Mouse (Mus musculus): Measurements from ENCODE around the gene Becn1. TPM values are rescaled to one million over a fixed set of nuclear protein-coding genes. Genes with fewer than 3 reads are reported as not detected.

Gene Becn1
- polyA plus RNA-seq, 1 experiment = 48.2 TPM

DNA sequence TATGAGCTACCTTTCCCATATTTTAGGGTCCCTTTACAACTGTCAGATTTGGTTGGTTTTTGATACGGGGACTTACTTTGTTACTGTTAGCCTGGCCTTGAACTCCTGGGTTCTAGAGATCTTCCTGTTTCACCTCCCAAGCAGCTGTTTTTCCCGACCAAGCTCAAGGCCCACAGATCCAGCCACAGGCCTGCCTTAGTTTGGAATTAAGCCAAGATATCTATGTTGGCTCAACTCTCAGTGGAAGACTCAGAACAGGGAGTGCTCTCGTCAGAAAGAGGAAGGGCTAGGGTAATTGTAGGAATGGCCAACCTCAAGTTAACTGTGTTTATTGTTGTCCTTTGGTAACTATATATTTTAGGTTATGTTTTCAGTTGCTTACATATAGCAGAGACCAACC lies 10.1 kb upstream of the Becn1 start:
- Histone ChIP-seq H3K4me1 (ENCODE audit: control insufficient read depth, insufficient read depth, low read length) (no peaks in the 10 kb centered on the region), H3K27ac (ENCODE audit: insufficient read depth, low read length) (no peak overlapping the region), H3K27me3 (ENCODE audit: control insufficient read depth, insufficient read depth, low read length, poor library complexity, severe bottlenecking) (no peaks in the 10 kb centered on the region), H3K36me3 (ENCODE audit: control insufficient read depth, insufficient read depth, low read length, poor library complexity, severe bottlenecking) (no peaks in the 10 kb centered on the region), H3K4me3 (ENCODE audit: low read depth, low read length) (no peak overlapping the region), H3K9me3 (replicated peaks; ENCODE audit: control insufficient read depth, insufficient read depth, low read length, poor library complexity, severe bottlenecking) (0 out of 2 replicates have a peak, but pooled peaks cover 5% of the 10 kb centered on the region), H3K9ac (ENCODE audit: low read depth, poor library complexity, severe bottlenecking) (no peak overlapping the region)
- TF ChIP-seq POLR2A (IDR thresholded peaks at IDR 0.05; ENCODE audit: insufficient read depth, low read length) (no peak), CTCF (IDR thresholded peaks at IDR 0.05; ENCODE audit: low read depth, low read length) (no peak), EP300 (IDR thresholded peaks at IDR 0.05; ENCODE audit: insufficient read depth, low read depth, low read length) (no peak)

DNA sequence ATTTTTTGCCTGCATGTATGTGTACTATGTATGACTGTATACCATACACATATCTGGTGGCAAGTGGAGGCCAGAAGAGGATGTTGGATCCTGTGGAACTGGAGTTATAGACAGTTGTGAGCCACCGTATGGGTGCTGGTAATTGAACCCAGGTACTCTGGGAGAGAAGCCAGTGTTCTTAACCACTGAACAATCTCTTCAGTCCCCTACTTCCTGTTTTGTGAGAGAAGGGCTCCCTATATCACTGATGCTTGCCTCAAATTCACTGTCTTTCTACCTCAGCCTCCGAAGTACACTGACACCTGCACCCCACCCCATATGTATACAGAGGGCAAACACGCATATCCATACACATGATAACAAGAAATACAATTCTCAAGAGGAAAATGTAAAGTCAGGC lies 9.0 kb upstream of the Becn1 start:
- Histone ChIP-seq H3K9me3 (replicated peaks; ENCODE audit: control insufficient read depth, insufficient read depth, low read length, poor library complexity, severe bottlenecking) (0 out of 2 replicates have a peak, but pooled peaks cover 5% of the 10 kb centered on the region), H3K36me3 (ENCODE audit: control insufficient read depth, insufficient read depth, low read length, poor library complexity, severe bottlenecking) (no peaks in the 10 kb centered on the region), H3K27me3 (ENCODE audit: control insufficient read depth, insufficient read depth, low read length, poor library complexity, severe bottlenecking) (no peaks in the 10 kb centered on the region), H3K4me1 (ENCODE audit: control insufficient read depth, insufficient read depth, low read length) (no peaks in the 10 kb centered on the region), H3K9ac (ENCODE audit: low read depth, poor library complexity, severe bottlenecking) (no peak overlapping the region), H3K4me3 (ENCODE audit: low read depth, low read length) (no peak overlapping the region), H3K27ac (ENCODE audit: insufficient read depth, low read length) (no peak overlapping the region)
- TF ChIP-seq EP300 (IDR thresholded peaks at IDR 0.05; ENCODE audit: insufficient read depth, low read depth, low read length) (no peak), CTCF (IDR thresholded peaks at IDR 0.05; ENCODE audit: low read depth, low read length) (no peak), POLR2A (IDR thresholded peaks at IDR 0.05; ENCODE audit: insufficient read depth, low read length) (no peak)

DNA sequence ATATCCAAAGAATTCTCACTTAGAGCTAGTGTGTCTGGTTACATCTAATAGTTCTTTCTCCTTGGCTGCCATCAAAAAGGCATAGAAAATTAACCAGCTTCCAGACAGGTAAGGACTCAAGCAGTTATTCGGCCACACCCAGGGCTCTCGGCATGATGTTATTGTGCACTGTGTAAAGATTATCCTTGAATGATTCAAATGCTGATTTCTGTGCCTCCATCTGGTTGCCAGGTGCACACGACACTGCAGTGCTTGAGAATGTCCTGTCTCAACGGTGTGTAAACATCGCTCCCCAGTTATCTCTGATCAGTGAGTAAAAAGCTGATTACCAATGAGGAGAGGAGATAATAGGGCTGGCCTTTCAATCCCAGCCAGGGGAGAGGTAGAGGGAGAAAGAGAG lies 5.7 kb upstream of the Becn1 start:
- no peaks in the 10 kb centered on the region for H3K9me3 ChIP-seq (replicated peaks; ENCODE audit: control insufficient read depth, insufficient read depth, low read length, poor library complexity, severe bottlenecking)
- TF ChIP-seq POLR2A (IDR thresholded peaks at IDR 0.05; ENCODE audit: insufficient read depth, low read length) = no peak
- TF ChIP-seq CTCF (IDR thresholded peaks at IDR 0.05; ENCODE audit: low read depth, low read length) = no peak
- TF ChIP-seq EP300 (IDR thresholded peaks at IDR 0.05; ENCODE audit: insufficient read depth, low read depth, low read length) = peak; percentile 81
- H3K27me3 ChIP-seq (ENCODE audit: control insufficient read depth, insufficient read depth, low read length, poor library complexity, severe bottlenecking) = no peaks in the 10 kb centered on the region
- H3K9ac ChIP-seq (ENCODE audit: low read depth, poor library complexity, severe bottlenecking) = no peak overlapping the region
- H3K4me1 ChIP-seq (ENCODE audit: control insufficient read depth, insufficient read depth, low read length) = no peaks in the 10 kb centered on the region
- no peaks in the 10 kb centered on the region for H3K36me3 ChIP-seq (ENCODE audit: control insufficient read depth, insufficient read depth, low read length, poor library complexity, severe bottlenecking)
- H3K27ac ChIP-seq (ENCODE audit: insufficient read depth, low read length) = no peak overlapping the region; the same call in 1 of the 2 replicates
- H3K4me3 ChIP-seq (ENCODE audit: low read depth, low read length) = no peak overlapping the region

DNA sequence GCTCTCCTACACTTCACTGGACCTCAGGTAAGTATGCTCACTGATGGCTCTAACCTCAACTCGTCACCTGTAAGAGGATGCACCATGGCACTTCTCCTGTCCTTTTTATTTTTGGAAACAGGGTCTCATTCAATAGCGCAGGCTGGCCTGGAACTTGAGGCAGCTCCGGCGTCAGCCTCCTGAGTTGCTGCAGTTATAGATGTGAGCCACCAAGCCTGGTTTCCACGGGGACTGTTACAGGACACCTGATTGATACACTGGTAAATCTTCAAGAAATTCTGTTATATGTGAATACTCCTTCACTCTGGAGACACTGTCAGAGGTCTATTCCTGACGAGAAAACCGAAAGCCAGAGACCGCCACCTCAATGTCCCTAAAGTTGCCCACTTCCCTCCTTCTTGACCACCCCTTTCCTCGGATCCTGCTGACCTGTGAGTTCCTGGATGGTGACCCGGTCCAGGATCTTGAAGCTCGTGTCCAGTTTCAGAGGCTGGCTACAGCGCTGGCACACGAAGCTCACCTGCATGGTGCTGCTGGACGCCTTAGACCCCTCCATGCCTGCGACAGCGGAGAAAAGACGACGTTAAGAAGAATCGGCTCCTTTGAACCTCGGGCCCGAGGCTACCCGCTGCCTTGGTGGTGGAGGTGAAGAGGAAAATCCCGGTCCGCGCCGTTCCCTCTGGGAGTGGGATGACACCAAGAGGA lies 635 bp downstream of the Becn1 start:
- Histone ChIP-seq H3K9ac (ENCODE audit: low read depth, poor library complexity, severe bottlenecking) (peak overlapping the region; percentile 83), H3K4me3 (ENCODE audit: low read depth, low read length) (peak overlapping the region; percentile 79), H3K9me3 (replicated peaks; ENCODE audit: control insufficient read depth, insufficient read depth, low read length, poor library complexity, severe bottlenecking) (no peaks in the 10 kb centered on the region), H3K4me1 (ENCODE audit: control insufficient read depth, insufficient read depth, low read length) (peaks cover 1% of the 10 kb centered on the region), H3K27ac (ENCODE audit: insufficient read depth, low read length) (no peak overlapping the region), H3K27me3 (ENCODE audit: control insufficient read depth, insufficient read depth, low read length, poor library complexity, severe bottlenecking) (no peaks in the 10 kb centered on the region), H3K36me3 (ENCODE audit: control insufficient read depth, insufficient read depth, low read length, poor library complexity, severe bottlenecking) (peaks cover 12% of the 10 kb centered on the region; the same call in 1 of the 2 replicates)
- TF ChIP-seq POLR2A (IDR thresholded peaks at IDR 0.05; ENCODE audit: insufficient read depth, low read length) (no peak), EP300 (IDR thresholded peaks at IDR 0.05; ENCODE audit: insufficient read depth, low read depth, low read length) (no peak)

DNA sequence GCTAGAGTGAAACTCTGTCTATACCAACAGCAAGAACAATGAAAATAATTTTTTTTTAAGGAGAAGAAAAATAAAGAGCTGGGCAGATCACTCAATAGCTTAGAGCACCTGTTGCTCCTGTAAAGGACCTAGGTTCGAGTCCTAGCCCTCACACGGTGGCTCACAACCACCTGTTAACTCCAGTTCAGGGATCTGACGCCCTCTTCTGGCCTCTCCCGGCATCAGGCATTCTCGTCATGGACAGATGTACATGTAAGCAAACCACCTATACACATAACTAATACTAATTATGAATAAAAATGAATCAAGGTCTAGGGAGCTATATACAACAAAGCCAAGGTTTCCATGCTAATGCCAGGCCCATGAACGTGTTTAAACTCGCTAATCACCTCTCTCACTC lies 1.2 kb downstream of the Becn1 start:
- Histone ChIP-seq H3K27me3 (ENCODE audit: control insufficient read depth, insufficient read depth, low read length, poor library complexity, severe bottlenecking) (no peaks in the 10 kb centered on the region), H3K9ac (ENCODE audit: low read depth, poor library complexity, severe bottlenecking) (peak overlapping the region; percentile 83), H3K27ac (ENCODE audit: insufficient read depth, low read length) (no peak overlapping the region), H3K4me1 (ENCODE audit: control insufficient read depth, insufficient read depth, low read length) (peaks cover 1% of the 10 kb centered on the region), H3K36me3 (ENCODE audit: control insufficient read depth, insufficient read depth, low read length, poor library complexity, severe bottlenecking) (peaks cover 15% of the 10 kb centered on the region), H3K4me3 (ENCODE audit: low read depth, low read length) (peak overlapping the region; percentile 79), H3K9me3 (replicated peaks; ENCODE audit: control insufficient read depth, insufficient read depth, low read length, poor library complexity, severe bottlenecking) (no peaks in the 10 kb centered on the region)
- TF ChIP-seq POLR2A (IDR thresholded peaks at IDR 0.05; ENCODE audit: insufficient read depth, low read length) = no peak
- no peak for TF ChIP-seq EP300 (IDR thresholded peaks at IDR 0.05; ENCODE audit: insufficient read depth, low read depth, low read length)
- peak; percentile 58 for TF ChIP-seq CTCF (IDR thresholded peaks at IDR 0.05; ENCODE audit: low read depth, low read length)

DNA sequence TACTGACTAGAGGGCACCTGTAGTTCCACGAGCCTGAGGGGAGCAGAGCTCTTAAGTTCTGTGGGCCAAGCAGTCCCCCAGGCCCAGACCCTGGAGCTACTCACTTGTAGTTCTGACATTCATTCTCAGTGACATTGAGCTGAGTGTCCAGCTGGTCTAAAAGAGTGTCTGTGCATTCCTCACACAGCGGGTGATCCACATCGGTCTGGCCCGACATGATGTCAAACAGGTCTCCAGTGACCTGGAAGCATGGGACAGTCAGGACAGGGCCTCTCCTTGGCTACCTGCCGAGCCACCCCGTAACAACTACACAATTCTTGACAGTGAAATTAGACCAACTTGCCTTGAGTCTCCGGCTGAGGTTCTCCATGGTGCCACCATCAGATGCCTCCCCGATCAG lies 6.9 kb downstream of the Becn1 start:
- TF ChIP-seq EP300 (IDR thresholded peaks at IDR 0.05; ENCODE audit: insufficient read depth, low read depth, low read length) = no peak
- no peaks in the 10 kb centered on the region for H3K4me1 ChIP-seq (ENCODE audit: control insufficient read depth, insufficient read depth, low read length)
- no peak overlapping the region for H3K4me3 ChIP-seq (ENCODE audit: low read depth, low read length)
- no peaks in the 10 kb centered on the region for H3K9me3 ChIP-seq (replicated peaks; ENCODE audit: control insufficient read depth, insufficient read depth, low read length, poor library complexity, severe bottlenecking)
- H3K27me3 ChIP-seq (ENCODE audit: control insufficient read depth, insufficient read depth, low read length, poor library complexity, severe bottlenecking) = no peaks in the 10 kb centered on the region
- no peak overlapping the region for H3K9ac ChIP-seq (ENCODE audit: low read depth, poor library complexity, severe bottlenecking)
- H3K27ac ChIP-seq (ENCODE audit: insufficient read depth, low read length) = no peak overlapping the region
- peaks cover 51% of the 10 kb centered on the region for H3K36me3 ChIP-seq (ENCODE audit: control insufficient read depth, insufficient read depth, low read length, poor library complexity, severe bottlenecking)
